Mouse (Mus musculus) hindbrain, embryonic 14.5 days (tissue): ENCODE data around the gene Npb. TPM values are rescaled to one million over a fixed set of nuclear protein-coding genes. Genes with fewer than 3 reads are reported as not detected.

ENCODE experiments used
- ATAC-seq: fragments of 200-750 bp; cut with Nextera tagmentation; 2 replicates; pipeline ENCODE4 v1.8.0; 2017; ENCODE audit warnings: moderate number of reproducible peaks, mild to moderate bottlenecking, moderate TSS enrichment, moderate library complexity; ENCODE audit not compliant: low FRiP score
- DNase-seq: peaks from one replicate; pipeline ENCODE4 v3.0.0-alpha.2; 2015; ENCODE audit warnings: low spot score
- H3K27ac ChIP-seq: fragments of 300-500 bp; sonication (generic); 2 replicates; pipeline ENCODE4 v1.5.1; 2014; ENCODE audit warnings: mild to moderate bottlenecking, moderate library complexity
- H3K27me3 ChIP-seq: fragments of 300-500 bp; sonication (generic); 2 replicates; pipeline ENCODE4 v1.6.1; 2014; ENCODE audit warnings: mild to moderate bottlenecking, low read length, mixed read lengths; ENCODE audit not compliant: control insufficient read depth, insufficient read depth
- H3K36me3 ChIP-seq: fragments of 300-500 bp; sonication (generic); replicated peaks from 2 replicates; pipeline ENCODE4 v1.6.1; 2014; ENCODE audit not compliant: control insufficient read depth, insufficient read depth
- H3K4me1 ChIP-seq: fragments of 300-500 bp; sonication (generic); replicated peaks from 2 replicates; pipeline ENCODE4 v1.6.1; 2014; ENCODE audit warnings: antibody characterized with exemption, low read length, mixed read lengths; ENCODE audit not compliant: control insufficient read depth, insufficient read depth
- H3K4me2 ChIP-seq: fragments of 300-500 bp; sonication (generic); replicated peaks from 2 replicates; pipeline ENCODE4 v1.6.1; 2014; ENCODE audit warnings: mild to moderate bottlenecking, moderate library complexity
- H3K4me3 ChIP-seq: fragments of 300-500 bp; sonication (generic); replicated peaks from 2 replicates; pipeline ENCODE4 v1.5.1; 2014; ENCODE audit warnings: mild to moderate bottlenecking, low read length
- H3K9ac ChIP-seq: fragments of 300-500 bp; sonication (generic); 2 replicates; pipeline ENCODE4 v1.6.1; 2014
- H3K9me3 ChIP-seq: fragments of 300-500 bp; sonication (generic); 2 replicates; pipeline ENCODE4 v1.6.1; 2016; ENCODE audit warnings: low read length; ENCODE audit not compliant: control insufficient read depth
- WGBS: fragments of 180-500 bp; shearing (Covaris S2); extraction: QIAGEN DNeasy Blood & Tissue Kit; methylation state at CpG from one replicate; pipeline ENCODE4 v1.1.7; 2014; 5-methylcytosine and 5-hydroxymethylcytosine counted together
- polyA plus RNA-seq: library from polyadenylated mRNA; unstranded; fragments of >200 nt; fragmentation: Nextera tagmentation; extraction: Ambion mirVana; gene quantifications from 2 replicates; pipeline ENCODE4 v1.2.1, GENCODE M21; 2014

Npb gene
- polyA plus RNA-seq, 1 experiment from 2014 or later = 0.83 TPM

DNA sequence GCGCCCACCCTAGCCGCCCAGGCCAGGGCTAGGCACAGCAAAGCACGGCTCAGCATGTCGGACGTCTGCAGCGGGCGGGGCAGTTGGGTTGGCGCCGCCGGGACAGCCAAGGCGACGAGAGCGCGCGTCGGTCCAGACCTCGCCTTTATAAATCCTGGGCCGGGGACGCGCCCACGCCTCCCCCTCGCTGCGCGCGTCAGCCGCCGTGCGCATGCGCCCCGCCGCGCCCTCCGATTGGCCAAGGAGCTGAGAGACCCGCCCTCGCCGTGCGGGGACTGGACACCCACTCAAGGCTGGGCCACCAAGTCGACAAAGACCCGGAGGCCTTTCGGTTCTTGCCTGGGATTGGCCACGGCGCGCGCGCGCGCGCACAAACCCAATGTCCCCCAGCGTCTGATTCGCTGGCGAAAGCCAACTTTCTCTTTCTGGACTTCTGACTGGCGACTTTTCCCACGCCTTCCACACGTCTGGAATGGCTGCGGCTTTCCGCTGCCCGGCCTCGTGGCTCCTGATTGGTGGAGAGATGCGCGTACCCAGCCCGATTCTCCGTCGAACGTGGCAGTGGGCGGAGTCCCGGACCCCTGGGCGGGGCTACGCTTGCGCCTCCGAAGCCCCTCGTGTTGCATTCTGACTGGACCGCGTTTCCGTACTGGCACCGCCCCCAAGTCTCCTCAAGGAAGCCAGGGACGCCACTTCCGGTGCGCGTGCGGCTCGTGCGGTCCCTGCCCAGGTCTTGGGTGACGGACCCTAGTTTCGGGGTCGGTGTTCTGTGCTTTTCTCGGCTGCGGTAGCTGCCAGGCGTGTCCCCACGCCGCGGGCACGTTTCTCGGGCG lies 35.3 kb upstream of the Npb start, which contains the start of gene P4hb:
TSS of gene P4hb (minus strand) at position 502 of the 833 bp plus-strand sequence.
- peak; percentile 97 for ATAC-seq

DNA sequence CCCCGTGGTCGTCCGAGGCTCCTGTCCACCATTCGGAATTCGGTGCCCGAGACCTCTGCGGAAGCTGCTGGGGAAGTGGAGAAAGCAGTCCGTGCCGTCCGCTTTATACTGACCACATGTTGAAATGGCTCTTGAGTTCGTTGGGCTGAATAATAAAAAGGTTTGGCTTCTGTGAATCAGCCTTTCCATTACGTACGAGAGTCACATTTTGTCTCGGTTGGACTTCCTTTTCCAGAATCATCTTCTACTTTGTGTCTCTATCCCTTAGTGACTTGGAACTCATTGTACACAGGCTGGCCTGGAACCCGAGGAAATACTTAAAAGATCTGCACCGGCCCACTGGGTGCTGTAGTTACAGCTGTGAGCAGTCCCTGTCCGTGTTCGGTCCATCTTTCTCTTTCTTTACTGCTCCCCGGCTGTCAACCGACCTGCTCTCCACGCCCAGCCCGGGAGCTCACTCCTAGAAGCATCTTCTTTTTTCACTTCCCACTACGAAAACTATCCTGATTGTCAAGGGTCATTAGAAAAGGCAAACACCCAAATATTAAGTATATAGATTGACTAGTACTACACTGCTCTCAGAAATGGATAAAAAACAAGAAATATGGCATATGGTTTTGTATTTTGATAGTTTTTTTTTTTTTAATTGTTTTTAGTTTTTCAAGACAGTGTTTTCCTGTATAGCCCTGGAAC lies 34.5 kb upstream of the Npb start:
- Histone ChIP-seq H3K4me2 (peak overlapping the region; percentile 96), H3K36me3 (peaks cover 47% of the 10 kb centered on the region), H3K4me3 (peak overlapping the region; percentile 63), H3K27me3 (no peaks in the 10 kb centered on the region), H3K4me1 (peaks cover 22% of the 10 kb centered on the region), H3K9me3 (no peaks in the 10 kb centered on the region), H3K27ac (peak overlapping the region; percentile 87), H3K9ac (peak overlapping the region; percentile 83)
- DNase-seq = no peak
- no peak for ATAC-seq
- under 1% methylated on average over 23 of the region's 23 CpGs for WGBS

More for the DNA sequence above, 35.3 kb upstream of the Npb start, which contains the start of gene P4hb:
- Histone ChIP-seq H3K4me2 (peak within 1 kb of the TSS; percentile 96), H3K27ac (peak within 1 kb of the TSS; percentile 87), H3K4me3 (peak within 1 kb of the TSS; percentile 63), H3K36me3 (peaks cover 47% of the 10 kb centered on the region), H3K9ac (peak within 1 kb of the TSS; percentile 84), H3K9me3 (no peaks in the 10 kb centered on the region), H3K27me3 (no peaks in the 10 kb centered on the region), H3K4me1 (peaks cover 22% of the 10 kb centered on the region)
- WGBS = under 1% methylated on average over 94 of the region's 94 CpGs
- DNase-seq = peak; percentile 99

DNA sequence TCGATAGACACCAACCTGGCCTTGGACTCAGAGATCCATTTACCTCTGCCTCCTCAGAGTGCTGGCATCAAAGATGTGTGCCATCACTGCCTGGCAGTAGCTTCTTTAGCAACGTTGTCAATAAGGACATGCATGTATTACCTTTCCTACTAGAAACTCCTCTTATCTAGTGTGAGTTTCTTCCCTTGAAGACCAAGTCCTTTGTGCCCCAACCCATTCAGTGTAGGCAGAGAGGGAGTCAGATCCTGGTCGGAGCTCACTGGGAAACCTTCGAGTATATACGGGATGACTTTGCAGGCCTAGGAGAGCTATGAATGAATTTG lies 34.0 kb upstream of the Npb start:
- no peak overlapping the region for H3K27ac ChIP-seq
- peak overlapping the region; percentile 63; the same call in 1 of the 2 replicates for H3K4me3 ChIP-seq
- H3K9me3 ChIP-seq = no peaks in the 10 kb centered on the region
- DNase-seq (no peak), ATAC-seq (no peak)
- H3K4me2 ChIP-seq = peak overlapping the region; percentile 96
- WGBS = 40% methylated on average over 5 of the region's 5 CpGs
- peak overlapping the region; percentile 83 for H3K9ac ChIP-seq
- H3K27me3 ChIP-seq = no peaks in the 10 kb centered on the region
- H3K36me3 ChIP-seq = peaks cover 48% of the 10 kb centered on the region
- peaks cover 22% of the 10 kb centered on the region for H3K4me1 ChIP-seq

DNA sequence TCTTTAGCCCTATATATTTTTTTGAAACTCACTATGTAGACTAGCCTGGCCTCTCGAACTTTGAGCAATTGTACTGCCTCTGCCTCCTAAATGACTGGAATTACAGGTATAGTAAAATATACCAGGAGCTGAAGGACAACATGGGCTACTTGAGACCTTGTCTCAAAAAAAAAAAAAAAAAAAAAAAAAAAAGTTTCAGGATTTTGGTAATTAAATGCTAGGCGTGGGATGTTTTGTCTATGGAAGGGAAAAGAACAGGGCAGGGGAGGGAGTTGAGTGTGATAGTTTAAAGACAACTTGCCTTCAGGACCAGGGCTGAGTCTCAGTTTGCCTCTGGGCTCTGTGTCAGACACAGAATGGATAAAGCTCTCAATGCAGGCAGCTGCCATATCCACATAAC lies 33.2 kb upstream of the Npb start:
- H3K36me3 ChIP-seq = peaks cover 47% of the 10 kb centered on the region
- 86% methylated on average over 2 of the region's 2 CpGs for WGBS
- H3K4me2 ChIP-seq = no peak overlapping the region
- H3K9me3 ChIP-seq = no peaks in the 10 kb centered on the region
- H3K4me3 ChIP-seq = no peak overlapping the region
- H3K27ac ChIP-seq = no peak overlapping the region
- H3K9ac ChIP-seq = no peak overlapping the region
- H3K27me3 ChIP-seq = no peaks in the 10 kb centered on the region
- ATAC-seq (no peak), DNase-seq (no peak)
- H3K4me1 ChIP-seq = peaks cover 25% of the 10 kb centered on the region

DNA sequence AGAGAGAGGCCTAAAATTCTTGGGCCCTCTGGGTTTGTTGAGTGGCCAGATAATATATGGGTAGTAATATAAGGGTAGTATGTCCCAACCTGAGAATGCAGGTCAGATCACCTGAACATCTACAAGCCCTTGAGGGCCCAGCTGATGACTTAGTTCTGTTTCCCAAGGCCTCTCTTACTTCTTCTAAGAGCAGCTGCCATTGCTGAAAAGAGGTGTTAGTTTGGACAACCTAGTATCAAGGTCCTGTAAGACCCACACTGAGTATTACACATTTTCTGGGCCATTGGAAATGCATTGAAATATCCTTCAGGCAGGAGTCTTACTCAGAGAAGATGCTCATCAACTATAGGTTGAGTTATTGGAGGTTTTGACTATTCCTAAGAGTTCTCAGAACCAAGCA lies 32.3 kb upstream of the Npb start:
- no peak overlapping the region for H3K4me3 ChIP-seq
- no peaks in the 10 kb centered on the region for H3K9me3 ChIP-seq
- peaks cover 30% of the 10 kb centered on the region for H3K4me1 ChIP-seq
- no peaks in the 10 kb centered on the region for H3K27me3 ChIP-seq
- DNase-seq (no peak), ATAC-seq (no peak)
- no peak overlapping the region for H3K4me2 ChIP-seq
- H3K9ac ChIP-seq = no peak overlapping the region
- H3K27ac ChIP-seq = no peak overlapping the region
- H3K36me3 ChIP-seq = peaks cover 38% of the 10 kb centered on the region

DNA sequence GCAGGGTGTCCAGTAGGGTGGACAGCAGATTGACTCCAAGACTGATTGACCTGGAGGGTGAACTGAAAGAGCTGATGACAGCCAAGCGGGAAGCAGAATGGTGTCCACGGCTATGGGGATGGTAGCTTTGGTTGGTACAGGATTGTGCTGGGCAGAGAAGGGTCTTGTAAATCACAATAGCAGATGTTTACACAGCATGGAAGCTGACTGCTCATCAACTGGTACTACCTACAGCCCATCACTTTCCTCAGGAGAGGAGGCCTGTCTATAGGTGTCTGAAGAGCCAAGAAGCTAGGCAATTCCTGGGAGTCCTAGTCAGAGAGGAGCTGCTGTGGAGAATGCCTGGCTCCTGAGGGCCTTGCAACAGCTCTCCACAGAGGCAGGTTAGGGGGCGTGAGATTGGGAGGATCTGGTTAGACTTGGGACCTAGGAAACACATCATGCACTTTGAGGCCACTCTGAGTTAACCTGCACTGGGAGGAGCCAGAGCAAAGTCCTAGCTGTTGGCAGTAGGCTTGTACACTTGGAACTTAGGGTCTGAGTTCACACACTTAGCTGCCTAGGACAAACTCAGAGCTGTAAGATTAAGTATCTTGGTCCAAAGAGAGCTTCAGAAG lies 31.8 kb upstream of the Npb start:
- Histone ChIP-seq H3K4me3 (no peak overlapping the region), H3K4me2 (no peak overlapping the region), H3K4me1 (peaks cover 24% of the 10 kb centered on the region), H3K36me3 (peaks cover 33% of the 10 kb centered on the region), H3K9me3 (no peaks in the 10 kb centered on the region), H3K27ac (no peak overlapping the region), H3K9ac (no peak overlapping the region), H3K27me3 (no peaks in the 10 kb centered on the region)
- ATAC-seq = no peak
- DNase-seq = no peak
- WGBS = 87% methylated on average over 3 of the region's 3 CpGs

DNA sequence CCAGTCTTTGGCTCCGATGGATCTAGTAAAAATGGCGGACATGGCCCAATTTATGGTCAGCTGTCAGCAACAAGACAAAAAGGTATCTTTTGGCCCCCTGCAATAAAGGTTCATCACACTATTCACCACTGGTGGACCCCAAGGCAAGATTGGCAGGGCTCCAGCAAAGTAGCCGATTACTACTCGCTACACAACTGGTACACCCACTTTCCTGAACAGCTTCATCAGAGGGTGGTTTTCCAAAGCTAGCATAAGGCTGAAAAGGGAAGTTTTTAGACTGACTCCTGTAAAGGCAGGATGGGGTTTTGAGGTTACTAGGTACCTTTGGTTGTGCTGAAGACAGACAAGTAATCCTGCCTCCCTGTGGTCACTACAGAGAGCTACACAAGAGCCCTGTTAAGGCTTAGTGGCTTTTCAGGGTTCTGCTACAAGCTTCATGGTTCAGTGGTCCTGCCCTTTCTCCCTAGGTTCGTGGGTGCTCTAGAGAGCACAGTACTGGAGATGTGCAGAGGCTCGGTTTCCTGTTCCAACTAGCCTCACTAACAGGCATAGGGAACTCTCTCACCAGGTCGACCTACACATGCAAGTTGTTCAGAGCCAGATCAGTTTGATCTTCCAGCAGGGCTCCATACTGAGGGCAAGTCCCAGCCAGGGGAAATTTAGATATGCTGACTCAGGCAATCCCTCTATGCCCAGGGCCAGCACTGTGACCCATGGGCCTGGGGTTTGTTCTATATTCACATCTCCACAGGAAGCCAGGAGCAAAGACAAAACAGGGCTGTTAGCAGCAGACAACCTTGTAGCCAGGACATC lies 30.9 kb upstream of the Npb start:
- Histone ChIP-seq H3K27ac (no peak overlapping the region), H3K27me3 (no peaks in the 10 kb centered on the region)
- 86% methylated on average over 7 of the region's 7 CpGs for WGBS

DNA sequence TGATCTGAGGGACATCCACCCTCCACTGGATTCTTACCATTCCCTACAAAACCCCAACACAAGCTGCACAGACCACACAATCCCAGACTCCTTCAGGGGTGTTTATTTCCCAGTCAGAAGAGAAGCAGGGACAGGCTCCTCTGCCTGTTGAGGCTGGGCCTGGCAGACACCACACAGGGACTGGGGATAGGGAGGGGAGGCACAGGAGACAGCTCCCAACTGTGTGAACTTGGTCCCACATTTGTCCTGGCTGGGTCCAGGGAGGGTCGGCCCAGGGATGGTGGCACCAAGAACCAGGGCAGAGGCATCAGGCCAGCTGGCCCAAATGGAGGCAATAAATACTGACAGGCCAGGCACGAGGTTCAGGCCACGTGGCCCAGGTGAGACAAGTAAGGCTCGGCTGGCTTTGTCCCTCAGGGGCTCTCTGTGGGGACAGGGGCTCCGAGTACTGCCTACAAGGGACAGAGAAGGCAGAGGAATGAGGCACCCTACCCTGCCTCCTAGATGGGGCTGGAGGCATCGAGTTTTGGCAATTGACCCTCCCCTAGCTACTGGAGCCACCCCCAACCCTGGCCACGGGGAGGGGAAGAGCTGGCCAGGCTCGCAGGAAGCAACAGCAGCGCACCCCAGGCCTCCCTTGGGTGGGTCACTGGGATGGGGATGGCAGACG lies 30.1 kb upstream of the Npb start:
- no peak overlapping the region for H3K4me3 ChIP-seq
- no peak for ATAC-seq
- H3K27ac ChIP-seq = no peak overlapping the region
- DNase-seq = no peak
- H3K9me3 ChIP-seq = no peaks in the 10 kb centered on the region
- no peak overlapping the region for H3K4me2 ChIP-seq
- no peak overlapping the region for H3K9ac ChIP-seq
- H3K27me3 ChIP-seq = no peaks in the 10 kb centered on the region
- H3K36me3 ChIP-seq = peaks cover 33% of the 10 kb centered on the region
- 90% methylated on average over 10 of the region's 10 CpGs for WGBS
- peaks cover 28% of the 10 kb centered on the region for H3K4me1 ChIP-seq

More for the DNA sequence above, 30.9 kb upstream of the Npb start:
- Histone ChIP-seq H3K4me1 (peaks cover 26% of the 10 kb centered on the region), H3K36me3 (peaks cover 33% of the 10 kb centered on the region), H3K9me3 (no peaks in the 10 kb centered on the region), H3K9ac (no peak overlapping the region), H3K4me2 (no peak overlapping the region), H3K4me3 (no peak overlapping the region)
- DNase-seq (no peak), ATAC-seq (no peak)
